Mouse (Mus musculus) erythroblast, embryonic 14.5 days (primary cell): ENCODE measurements around the gene Usp8.

Source experiments
- GATA1 ChIP-seq: IDR thresholded peaks from 2 replicates; pipeline ENCODE4 v1.6.1; 2012; ENCODE audit warnings: low read length, inconsistent platforms, mixed read lengths
- TAL1 ChIP-seq: IDR thresholded peaks from 3 replicates; pipeline ENCODE4 v1.6.1; 2012; ENCODE audit warnings: low read length, inconsistent platforms, mixed read lengths

- TF ChIP-seq TAL1: no peak
- TF ChIP-seq GATA1: no peak
Measured at GRCm38 (mm10) chr2:126782433-126782832, 75.3 kb downstream of the Usp8 start.
